ENCODE assay signal across 16 mouse cellular contexts in the genomic region with DNA sequence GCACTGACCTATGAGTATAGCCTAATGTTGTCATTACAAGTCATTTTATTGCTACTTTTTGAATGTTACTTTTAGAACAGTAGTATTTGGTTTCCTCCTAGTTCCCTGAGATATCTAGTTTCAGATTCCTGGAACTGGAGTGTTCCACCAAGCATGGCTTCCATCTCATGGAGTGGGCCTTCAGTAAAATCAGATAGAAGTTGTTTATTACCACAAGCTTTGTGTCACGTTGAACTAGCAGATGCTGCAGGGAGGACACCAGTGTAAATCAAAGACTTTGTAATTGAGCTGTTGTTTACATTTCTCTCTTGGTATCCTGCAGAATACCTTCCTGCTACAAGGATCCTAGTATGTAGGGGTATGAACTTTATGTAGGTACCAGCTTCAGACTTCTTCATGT.
"Had no signal": no experiment of that assay in that cellular context is flagged by ENCODE, and none has a peak within 500 bp of the region (broad histone marks: within the 10 kb centered on the region; RNA-seq: fewer than 3 reads in every experiment).

No protein-coding gene starts in this region.

- H3K27me3 ChIP-seq: neural tube, embryonic 13.5 days; neural tube, embryonic 15.5 days; stomach, embryonic 15.5 days had no signal

- H3K4me2 ChIP-seq: neural tube, embryonic 13.5 days; neural tube, embryonic 15.5 days; stomach, embryonic 15.5 days had no signal

- H3K9ac ChIP-seq: neural tube, embryonic 13.5 days; neural tube, embryonic 15.5 days; stomach, embryonic 15.5 days had no signal

- H3K4me1 ChIP-seq: neural tube, embryonic 13.5 days; neural tube, embryonic 15.5 days; stomach, embryonic 15.5 days had no signal

- H3K9me3 ChIP-seq: neural tube, embryonic 13.5 days; neural tube, embryonic 15.5 days; stomach, embryonic 15.5 days had no signal

- DNase-seq: retina, postnatal 1 day; right cerebral cortex, adult 18-20 months; right cerebral cortex, postnatal 14 days; right cerebral cortex, postnatal 25 days; right cerebral cortex, postnatal 4 days; spleen, adult 18-20 months; thymus, adult 18-20 months; thymus, adult 2 months; thymus, postnatal 14 days; thymus, postnatal 25 days; thymus, postnatal 36 days; thymus, postnatal 4 days had no signal

- H3K36me3 ChIP-seq: neural tube, embryonic 13.5 days; neural tube, embryonic 15.5 days; stomach, embryonic 15.5 days had no signal

- H3K27ac ChIP-seq: neural tube, embryonic 13.5 days; neural tube, embryonic 15.5 days; stomach, embryonic 15.5 days; stomach, postnatal 0 days had no signal

- H3K4me3 ChIP-seq: neural tube, embryonic 13.5 days; neural tube, embryonic 15.5 days; stomach, embryonic 15.5 days had no signal
